Mouse (Mus musculus) ES-E14 (cell line): Measurements from ENCODE around the gene Znhit2. TPM values are rescaled to one million over a fixed set of nuclear protein-coding genes. Genes with fewer than 3 reads are reported as not detected.
A peak's percentile ranks its signal among the peaks of the same experiment; 100 is the strongest.

ENCODE experiments used
- DNase-seq: peaks from one replicate; pipeline ENCODE4 v3.0.0-alpha.2; 2013; ENCODE audit warnings: low read depth, low spot score
- H3K27ac ChIP-seq: 2 replicates; pipeline ENCODE4 v1.5.1; 2012; ENCODE audit warnings: low read depth, mild to moderate bottlenecking, low read length, moderate library complexity, mixed read lengths; ENCODE audit not compliant: poor library complexity, insufficient read depth, severe bottlenecking
- H3K36me3 ChIP-seq: 2 replicates; pipeline ENCODE4 v1.6.1; 2012; ENCODE audit warnings: mild to moderate bottlenecking, low read length, moderate library complexity, mixed read lengths; ENCODE audit not compliant: control insufficient read depth, poor library complexity, insufficient read depth, severe bottlenecking
- H3K4me1 ChIP-seq, 2 experiments: fragments of 150-350 bp in 1 of 2; sonication (generic) in 1 of 2; 2 replicates each; pipeline ENCODE4 v1.6.1; 2012; ENCODE audit warnings: low read length in 2 of 2, mild to moderate bottlenecking in 1 of 2, mixed read lengths in 1 of 2; ENCODE audit not compliant: control insufficient read depth in 2 of 2, insufficient read depth in 2 of 2, poor library complexity in 1 of 2
- H3K4me3 ChIP-seq, 2 experiments: fragments of 150-350 bp in 1 of 2; sonication (generic) in 1 of 2; 2 replicates each; pipeline ENCODE4 v1.5.1; 2012; ENCODE audit warnings: low read length in 2 of 2, low read depth in 1 of 2, mild to moderate bottlenecking in 1 of 2, mixed read lengths in 1 of 2; ENCODE audit not compliant: insufficient read depth in 1 of 2, poor library complexity in 1 of 2, severe bottlenecking in 1 of 2
- H3K9ac ChIP-seq: 2 replicates; pipeline ENCODE4 v1.6.1; 2012; ENCODE audit warnings: low read depth, mild to moderate bottlenecking, low read length, mixed read lengths; ENCODE audit not compliant: poor library complexity, insufficient read depth, severe bottlenecking
- H3K9me3 ChIP-seq: fragments of 150-350 bp; sonication (generic); 2 replicates; pipeline ENCODE4 v1.6.1; 2012; ENCODE audit warnings: low read depth, mild to moderate bottlenecking, low read length; ENCODE audit not compliant: control insufficient read depth, insufficient read depth
- CHD2 ChIP-seq: IDR thresholded peaks from 2 replicates; pipeline ENCODE4 v1.6.1; 2014; ENCODE audit warnings: mild to moderate bottlenecking, low read depth, low read length, inconsistent platforms
- HCFC1 ChIP-seq: IDR thresholded peaks from 2 replicates; pipeline ENCODE4 v1.6.1; 2012; ENCODE audit warnings: low read length, inconsistent platforms, borderline replicate concordance; ENCODE audit not compliant: insufficient read depth
- MAFK ChIP-seq: IDR thresholded peaks from 2 replicates; pipeline ENCODE4 v1.6.1; 2014; ENCODE audit warnings: mild to moderate bottlenecking, low read depth, low read length, inconsistent platforms; ENCODE audit not compliant: insufficient read depth
- ZC3H11A ChIP-seq: IDR thresholded peaks from 2 replicates; pipeline ENCODE4 v1.6.1; 2012; ENCODE audit warnings: low read depth, mild to moderate bottlenecking, inconsistent platforms, low read length, borderline replicate concordance
- ZNF384 ChIP-seq: IDR thresholded peaks from 2 replicates; pipeline ENCODE4 v1.6.1; 2012; ENCODE audit warnings: low read depth, low read length, inconsistent platforms
- in situ Hi-C, 2 experiments: fragments of 600-800 bp; cut with MboI; formaldehyde crosslinking; loops; one replicate each; pipeline ENCODE4 v1.15.1; 2025; ENCODE audit warnings: low sequenced_read_pairs in 2 of 2, inconsistent platforms in 1 of 2; ENCODE audit not compliant: unreplicated experiment in 2 of 2
- total RNA-seq: library from RNA; depleted of rRNA; stranded (reverse); fragments of 300-350 nt; gene quantifications from 2 replicates; pipeline ENCODE4 v1.2.3, GENCODE M21; 2012

The Znhit2 gene
- total RNA-seq, 1 experiment: 23.2 TPM

- Histone ChIP-seq H3K36me3 (peaks cover 53% of the 10 kb centered on the region), H3K4me1 (peaks cover 7 to 19% of the 10 kb centered on the region in 2 experiments; a peak in 3 of 4 replicates), H3K9ac (peak within 1 kb of the TSS; percentile 97), H3K9me3 (no peaks in the 10 kb centered on the region), H3K27ac (peak within 1 kb of the TSS; percentile 96), H3K4me3 (peak within 1 kb of the TSS; percentile 89 to 91)
- in situ Hi-C loops: no loop called here
- peak; percentile 96 for DNase-seq
- TF ChIP-seq MAFK (peak; percentile 48; the same call in 1 of the 2 replicates), ZNF384 (no peak), HCFC1 (peak; percentile 94), CHD2 (peak; percentile 67; the same call in 1 of the 2 replicates), ZC3H11A (no peak)
Measured at GRCm38 (mm10) chr19:6084478-6085248, 23.7 kb downstream of the Znhit2 start, which contains the start of the genes Zfpl1 and Cdca5. Gene Zfpl1, minus strand, starts transcription at chr19:6084956. Gene Cdca5, plus strand, starts transcription at chr19:6084983.

GRCm38 (mm10) chr19:6085417-6085879 is 24.5 kb downstream of the Znhit2 start:
- H3K4me3 ChIP-seq: peak overlapping the region; percentile 89 to 91
- peaks cover 7 to 20% of the 10 kb centered on the region in 2 experiments; a peak in 3 of 4 replicates for H3K4me1 ChIP-seq
- H3K27ac ChIP-seq: peak overlapping the region; percentile 96
- peak; percentile 100 for TF ChIP-seq ZNF384
- TF ChIP-seq HCFC1: no peak
- peak; percentile 90 for TF ChIP-seq CHD2
- TF ChIP-seq MAFK: no peak
- TF ChIP-seq ZC3H11A: no peak
- peak; percentile 93 for DNase-seq
- H3K9ac ChIP-seq: peak overlapping the region; percentile 97
- in situ Hi-C loops: no loop called here
- H3K9me3 ChIP-seq: no peaks in the 10 kb centered on the region
- peaks cover 58% of the 10 kb centered on the region for H3K36me3 ChIP-seq

- in situ Hi-C loops: no loop called here
- TF ChIP-seq HCFC1: no peak
- no peak for TF ChIP-seq ZC3H11A
- no peak for TF ChIP-seq CHD2
- H3K9me3 ChIP-seq: no peaks in the 10 kb centered on the region
Measured at GRCm38 (mm10) chr19:6088841-6089240, 27.8 kb downstream of the Znhit2 start.

GRCm38 (mm10) chr19:6094119-6094518 is 33.1 kb downstream of the Znhit2 start, which contains the start of gene AC131692.1:
Gene AC131692.1, plus strand, starts transcription at chr19:6094419.
- peaks cover 69% of the 10 kb centered on the region for H3K36me3 ChIP-seq
- no peaks in the 10 kb centered on the region for H3K9me3 ChIP-seq
- H3K4me1 ChIP-seq: peaks cover 0 to 5% of the 10 kb centered on the region in 2 experiments; a peak in 1 of 4 replicates
- no peak for DNase-seq
- in situ Hi-C loops: no loop called here
- H3K9ac ChIP-seq: no peak within 1 kb of the TSS
- TF ChIP-seq ZNF384: no peak
- TF ChIP-seq ZC3H11A: no peak
- no peak for TF ChIP-seq HCFC1
- TF ChIP-seq MAFK: no peak
- TF ChIP-seq CHD2: no peak
- H3K27ac ChIP-seq: no peak within 1 kb of the TSS
- H3K4me3 ChIP-seq: no peak within 1 kb of the TSS

More at GRCm38 (mm10) chr19:6088841-6089240, 27.8 kb downstream of the Znhit2 start:
- peaks cover 7 to 19% of the 10 kb centered on the region in 2 experiments; a peak in 3 of 4 replicates for H3K4me1 ChIP-seq
- peaks cover 69% of the 10 kb centered on the region for H3K36me3 ChIP-seq
- H3K4me3 ChIP-seq: no peak overlapping the region
- DNase-seq: no peak
- H3K27ac ChIP-seq: no peak overlapping the region
- no peak overlapping the region for H3K9ac ChIP-seq
